Mouse (Mus musculus) forebrain, embryonic 13.5 days (tissue): ENCODE results near the gene Zfp36l1. TPM values are rescaled to one million over a fixed set of nuclear protein-coding genes. Genes with fewer than 3 reads are reported as not detected.

Experiments
- ATAC-seq: fragments of 200-750 bp; cut with Nextera tagmentation; 2 replicates; pipeline ENCODE4 v1.8.0; 2017
- H3K27ac ChIP-seq: fragments of 300-500 bp; sonication (generic); 2 replicates; pipeline ENCODE4 v1.5.1; 2015; ENCODE audit warnings: inconsistent platforms, mild to moderate bottlenecking, moderate library complexity
- H3K27me3 ChIP-seq: fragments of 300-500 bp; sonication (generic); 2 replicates; pipeline ENCODE4 v1.6.1; 2015; ENCODE audit warnings: mild to moderate bottlenecking, inconsistent platforms
- H3K36me3 ChIP-seq: fragments of 300-500 bp; sonication (generic); 2 replicates; pipeline ENCODE4 v1.6.1; 2015; ENCODE audit warnings: mild to moderate bottlenecking, inconsistent platforms; ENCODE audit not compliant: poor library complexity, severe bottlenecking
- H3K4me1 ChIP-seq: fragments of 300-500 bp; sonication (generic); 2 replicates; pipeline ENCODE4 v1.6.1; 2015; ENCODE audit warnings: inconsistent platforms
- H3K4me2 ChIP-seq: fragments of 300-500 bp; sonication (generic); 2 replicates; pipeline ENCODE4 v1.6.1; 2015; ENCODE audit warnings: inconsistent platforms, mild to moderate bottlenecking, moderate library complexity
- H3K4me3 ChIP-seq: fragments of 300-500 bp; sonication (generic); 2 replicates; pipeline ENCODE4 v1.5.1; 2015; ENCODE audit warnings: mild to moderate bottlenecking, inconsistent platforms
- H3K9ac ChIP-seq: fragments of 300-500 bp; sonication (generic); 2 replicates; pipeline ENCODE4 v1.6.1; 2015; ENCODE audit warnings: mild to moderate bottlenecking, inconsistent platforms
- H3K9me3 ChIP-seq: fragments of 300-500 bp; sonication (generic); replicated peaks from 2 replicates; pipeline ENCODE4 v1.6.1; 2016; ENCODE audit warnings: inconsistent platforms
- WGBS: fragments of 180-500 bp; shearing (Covaris S2); methylation state at CpG from one replicate; pipeline ENCODE4 v1.1.7; 2015; 5-methylcytosine and 5-hydroxymethylcytosine counted together
- polyA plus RNA-seq: library from polyadenylated mRNA; unstranded; fragments of >200 nt; fragmentation: Nextera tagmentation; extraction: Ambion mirVana; gene quantifications from 2 replicates; pipeline ENCODE4 v1.2.1, GENCODE M21; 2015

Gene Zfp36l1
- polyA plus RNA-seq, 1 experiment from 2014 or later: 52.6 TPM

- Histone ChIP-seq H3K36me3 (no peaks in the 10 kb centered on the region), H3K9me3 (no peaks in the 10 kb centered on the region), H3K4me1 (no peaks in the 10 kb centered on the region), H3K27me3 (no peaks in the 10 kb centered on the region), H3K9ac (no peak overlapping the region), H3K4me2 (no peak overlapping the region), H3K4me3 (no peak overlapping the region), H3K27ac (no peak overlapping the region)
- ATAC-seq: no peak
- WGBS: 87% methylated on average over 4 of the region's 4 CpGs
These were observed 32.9 kb downstream of the Zfp36l1 start for GRCm38 (mm10) chr12:80079937-80080336.

DNA sequence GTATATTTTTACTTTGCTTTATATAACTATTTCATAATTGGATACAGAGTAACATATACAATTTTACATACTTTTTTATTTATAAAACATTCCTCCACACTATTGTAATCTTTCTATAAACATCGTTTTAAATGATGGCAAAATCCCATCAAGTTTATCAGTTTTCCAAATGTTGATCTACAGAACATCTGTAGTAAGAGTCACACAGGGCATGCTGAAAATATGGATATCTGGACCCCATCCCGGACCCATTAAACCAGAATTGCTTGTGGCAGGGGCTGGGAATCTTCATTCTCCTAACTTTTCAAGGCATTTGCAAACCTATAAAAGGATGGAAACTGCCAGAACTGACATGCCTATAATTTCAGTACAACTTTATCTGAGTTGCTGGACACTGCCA is 38.5 kb downstream of the Zfp36l1 start:
- no peak for ATAC-seq
- WGBS: 92% methylated on average over 2 of the region's 2 CpGs
- Histone ChIP-seq H3K36me3 (no peaks in the 10 kb centered on the region), H3K9ac (no peak overlapping the region), H3K9me3 (no peaks in the 10 kb centered on the region), H3K4me3 (no peak overlapping the region), H3K27me3 (no peaks in the 10 kb centered on the region), H3K27ac (no peak overlapping the region), H3K4me1 (peaks cover 25% of the 10 kb centered on the region), H3K4me2 (no peak overlapping the region)

- Histone ChIP-seq H3K27ac (peak overlapping the region; percentile 40; the same call in 1 of the 2 replicates), H3K9ac (no peak overlapping the region), H3K4me2 (no peak overlapping the region), H3K9me3 (no peaks in the 10 kb centered on the region), H3K36me3 (no peaks in the 10 kb centered on the region), H3K27me3 (no peaks in the 10 kb centered on the region), H3K4me1 (peaks cover 33% of the 10 kb centered on the region), H3K4me3 (no peak overlapping the region)
- ATAC-seq: peak; percentile 83
- 7% methylated on average over 8 of the region's 8 CpGs for WGBS
These were observed 42.1 kb downstream of the Zfp36l1 start for GRCm38 (mm10) chr12:80070534-80071287.

- Histone ChIP-seq H3K4me2 (no peak overlapping the region), H3K27me3 (no peaks in the 10 kb centered on the region), H3K27ac (no peak overlapping the region), H3K9ac (no peak overlapping the region), H3K36me3 (no peaks in the 10 kb centered on the region), H3K4me1 (peaks cover 46% of the 10 kb centered on the region), H3K9me3 (no peaks in the 10 kb centered on the region), H3K4me3 (no peak overlapping the region)
- no peak for ATAC-seq
- 69% methylated on average over 3 of the region's 3 CpGs for WGBS
These were observed 43.8 kb downstream of the Zfp36l1 start for GRCm38 (mm10) chr12:80069040-80069439.

DNA sequence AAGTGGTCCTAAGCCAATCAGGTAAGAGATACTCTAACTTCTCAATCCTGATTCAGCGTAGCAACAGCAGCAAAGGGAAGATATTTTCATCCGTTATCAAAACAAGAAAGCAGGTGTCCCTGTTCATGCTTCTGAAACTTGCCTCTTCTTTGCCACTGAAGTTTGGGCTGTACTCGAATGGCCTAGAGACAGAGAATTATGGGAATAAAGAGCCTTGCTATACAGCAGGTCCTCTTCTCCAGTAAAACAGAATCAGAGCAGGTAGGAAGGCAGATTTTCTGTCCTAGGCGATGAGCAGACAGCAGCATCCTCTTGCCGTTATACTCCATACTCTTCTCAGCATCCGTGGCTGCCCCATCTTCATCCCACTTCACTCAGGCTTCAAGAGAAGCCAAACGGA is 44.8 kb downstream of the Zfp36l1 start:
- ATAC-seq: no peak
- no peaks in the 10 kb centered on the region for H3K36me3 ChIP-seq
- 72% methylated on average over 7 of the region's 7 CpGs for WGBS
- no peaks in the 10 kb centered on the region for H3K27me3 ChIP-seq
- peaks cover 56% of the 10 kb centered on the region for H3K4me1 ChIP-seq
- no peaks in the 10 kb centered on the region for H3K9me3 ChIP-seq
- no peak overlapping the region for H3K27ac ChIP-seq
- H3K9ac ChIP-seq: no peak overlapping the region
- H3K4me2 ChIP-seq: no peak overlapping the region
- no peak overlapping the region for H3K4me3 ChIP-seq

GRCm38 (mm10) chr12:80065049-80065448 is 47.8 kb downstream of the Zfp36l1 start:
- Histone ChIP-seq H3K27me3 (no peaks in the 10 kb centered on the region), H3K9ac (no peak overlapping the region), H3K4me3 (no peak overlapping the region), H3K4me2 (no peak overlapping the region), H3K9me3 (no peaks in the 10 kb centered on the region), H3K4me1 (peaks cover 68% of the 10 kb centered on the region), H3K27ac (peak overlapping the region; percentile 97), H3K36me3 (no peaks in the 10 kb centered on the region)
- ATAC-seq: no peak
- 63% methylated on average over 8 of the region's 8 CpGs for WGBS

DNA sequence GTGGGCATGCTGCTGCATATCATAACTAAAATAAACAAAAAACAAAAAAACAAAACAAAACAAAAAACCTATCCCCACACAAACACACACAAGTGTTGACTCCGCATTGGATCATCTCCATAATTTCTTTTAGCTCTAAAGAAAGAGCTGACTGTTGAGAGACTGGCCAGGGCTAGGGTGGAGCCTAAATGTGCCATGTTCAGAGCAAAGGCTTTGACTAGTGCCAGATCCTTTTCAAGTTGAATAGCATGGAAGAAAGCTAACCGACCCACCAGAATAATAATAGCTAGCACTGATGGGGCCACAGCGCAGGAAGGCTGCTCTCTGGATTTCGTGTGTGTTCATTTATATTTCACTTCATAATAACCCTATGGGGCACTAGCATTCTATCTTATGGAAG is 48.5 kb downstream of the Zfp36l1 start:
- WGBS: 21% methylated on average over 4 of the region's 4 CpGs
- H3K27ac ChIP-seq: peak overlapping the region; percentile 97
- H3K4me1 ChIP-seq: peaks cover 66% of the 10 kb centered on the region
- no peaks in the 10 kb centered on the region for H3K27me3 ChIP-seq
- H3K4me3 ChIP-seq: no peak overlapping the region
- H3K4me2 ChIP-seq: no peak overlapping the region
- no peak for ATAC-seq
- no peak overlapping the region for H3K9ac ChIP-seq
- H3K36me3 ChIP-seq: no peaks in the 10 kb centered on the region
- no peaks in the 10 kb centered on the region for H3K9me3 ChIP-seq

DNA sequence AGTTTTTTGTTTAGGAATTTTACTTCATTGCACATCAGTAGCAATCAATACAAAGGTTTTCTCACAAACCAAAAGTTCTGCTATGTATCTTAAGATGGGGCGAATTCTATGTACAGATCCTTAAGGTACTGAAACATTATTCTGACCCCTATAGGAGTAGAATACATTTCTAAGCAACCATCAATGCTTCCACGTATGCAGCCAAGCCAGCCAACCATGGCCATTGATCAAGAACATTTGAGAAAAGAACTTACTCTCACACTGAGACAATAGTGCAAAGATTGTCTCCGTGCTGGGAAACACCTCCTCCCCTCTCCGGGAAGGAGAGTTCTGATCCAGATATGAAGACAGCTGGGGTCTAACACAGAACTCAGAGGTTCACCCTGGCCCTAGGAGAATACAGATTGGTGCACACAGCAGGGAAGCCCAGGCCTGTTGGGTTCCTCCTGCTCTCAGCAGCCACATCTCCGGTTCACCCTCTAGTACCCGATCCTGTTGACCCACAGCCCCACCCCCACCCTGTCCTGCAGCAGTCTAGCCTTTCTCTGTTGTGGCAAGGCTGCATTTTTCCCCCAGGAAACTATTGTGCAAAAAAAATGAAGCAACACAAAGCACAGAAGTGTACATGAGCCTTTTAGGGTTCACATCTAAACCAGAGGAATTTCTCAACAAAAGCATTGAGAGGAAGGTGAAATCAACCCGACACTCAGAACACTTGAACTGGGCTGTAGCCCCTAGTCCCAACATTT is 49.2 kb downstream of the Zfp36l1 start:
- no peak overlapping the region for H3K4me3 ChIP-seq
- no peak for ATAC-seq
- H3K4me2 ChIP-seq: 0 out of 2 replicates have a peak overlapping the region, but pooled peaks have one; percentile 39
- H3K27ac ChIP-seq: peak overlapping the region; percentile 97
- H3K27me3 ChIP-seq: no peaks in the 10 kb centered on the region
- H3K36me3 ChIP-seq: no peaks in the 10 kb centered on the region
- H3K9me3 ChIP-seq: no peaks in the 10 kb centered on the region
- WGBS: 15% methylated on average over 7 of the region's 7 CpGs
- H3K9ac ChIP-seq: no peak overlapping the region
- H3K4me1 ChIP-seq: peaks cover 59% of the 10 kb centered on the region

DNA sequence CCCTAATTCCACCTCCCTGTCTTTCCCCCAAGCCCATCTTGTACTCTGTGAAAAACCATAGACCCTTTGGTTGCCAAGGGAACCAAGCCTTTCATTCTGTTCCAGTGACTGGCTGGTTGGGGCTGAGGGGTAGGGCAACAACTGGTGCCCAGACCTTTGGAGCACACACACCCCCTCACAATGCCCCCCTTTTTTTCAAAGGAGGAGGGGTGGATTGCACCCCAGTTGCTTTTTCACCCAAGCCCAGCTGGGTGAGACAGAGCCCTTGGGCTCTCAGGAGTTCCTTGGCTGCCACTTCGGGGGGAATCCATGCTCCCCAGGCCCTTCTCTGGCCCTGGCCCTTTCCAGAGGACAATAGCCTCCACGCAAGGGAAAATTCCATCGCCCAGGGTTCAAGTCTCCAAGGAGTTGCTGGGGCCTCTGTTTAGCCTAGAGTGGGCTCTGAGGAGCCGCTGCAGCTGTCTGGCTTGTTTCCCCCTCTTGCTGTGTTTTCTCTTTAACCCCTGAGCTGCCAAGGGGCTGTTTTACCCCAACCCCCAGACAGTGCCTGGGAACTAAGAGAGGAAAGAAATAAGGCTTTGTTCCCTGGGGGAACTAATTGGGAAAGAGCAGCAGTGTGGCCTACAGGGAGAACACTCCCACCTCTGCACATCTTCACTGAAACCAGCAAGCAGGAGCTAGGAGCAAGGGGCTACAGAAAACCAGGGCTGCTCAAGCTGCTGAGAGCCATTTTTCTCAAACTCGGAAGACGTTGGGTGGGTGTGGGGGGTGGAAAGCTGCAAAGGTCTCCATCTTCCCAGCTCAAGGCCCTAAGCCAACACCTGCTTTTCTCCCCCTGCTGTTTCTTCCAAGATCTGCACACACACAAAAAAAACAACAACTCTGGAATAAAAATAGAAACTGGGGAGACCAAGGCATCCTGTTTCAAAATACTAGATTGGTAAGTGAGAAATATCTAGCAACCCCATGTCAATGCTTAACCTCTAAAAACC is 50.1 kb downstream of the Zfp36l1 start:
- Histone ChIP-seq H3K9ac (peak overlapping the region; percentile 45), H3K4me2 (peak overlapping the region; percentile 39), H3K27me3 (no peaks in the 10 kb centered on the region), H3K9me3 (no peaks in the 10 kb centered on the region), H3K4me3 (no peak overlapping the region), H3K4me1 (peaks cover 58% of the 10 kb centered on the region), H3K27ac (peak overlapping the region; percentile 97), H3K36me3 (no peaks in the 10 kb centered on the region)
- WGBS: 2% methylated on average over 6 of the region's 6 CpGs
- peak; percentile 95 for ATAC-seq

DNA sequence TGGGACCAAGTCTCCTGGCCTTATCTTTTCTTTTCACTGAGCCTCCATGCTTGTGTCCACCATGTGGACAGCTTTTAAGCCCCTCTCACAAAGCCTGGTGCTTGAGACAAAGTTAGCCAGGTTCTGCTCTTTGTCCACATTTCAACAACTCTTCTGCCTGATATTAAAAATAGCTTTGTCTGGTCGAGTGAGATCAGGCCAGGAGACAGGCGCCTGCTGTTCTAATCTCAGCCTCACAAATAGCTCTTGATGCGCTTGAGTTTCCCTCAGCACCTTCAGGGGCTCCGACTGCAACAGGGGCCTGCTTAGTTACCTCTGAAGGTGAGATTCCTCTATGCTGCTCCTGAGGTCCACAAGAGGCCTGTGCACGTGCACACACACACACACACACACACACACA is 51.0 kb downstream of the Zfp36l1 start:
- H3K4me3 ChIP-seq: no peak overlapping the region
- peak overlapping the region; percentile 39 for H3K4me2 ChIP-seq
- ATAC-seq: no peak
- H3K36me3 ChIP-seq: no peaks in the 10 kb centered on the region
- 4% methylated on average over 5 of the region's 5 CpGs for WGBS
- no peaks in the 10 kb centered on the region for H3K9me3 ChIP-seq
- 0 out of 2 replicates have a peak overlapping the region, but pooled peaks have one; percentile 40 for H3K9ac ChIP-seq
- no peaks in the 10 kb centered on the region for H3K27me3 ChIP-seq
- H3K27ac ChIP-seq: peak overlapping the region; percentile 97
- H3K4me1 ChIP-seq: peaks cover 62% of the 10 kb centered on the region

DNA sequence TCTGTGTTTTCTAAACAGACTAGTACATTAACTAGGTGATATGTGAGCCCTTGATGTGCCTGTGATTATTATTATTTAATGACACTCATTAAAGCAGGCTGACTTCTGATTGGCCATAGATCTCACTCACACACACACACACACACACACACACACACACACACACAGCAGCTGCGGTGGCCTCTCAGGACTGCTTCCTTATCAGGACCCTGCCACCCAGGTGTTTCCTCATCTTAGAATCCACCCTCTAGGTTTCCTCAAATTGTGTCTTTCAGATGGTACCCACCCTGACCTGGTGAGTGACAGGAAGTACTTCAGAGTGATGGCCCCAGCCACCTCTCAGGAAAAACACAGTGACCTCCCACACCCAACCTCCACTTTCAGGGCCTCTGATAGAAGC is 52.0 kb downstream of the Zfp36l1 start:
- ATAC-seq: no peak
- no peaks in the 10 kb centered on the region for H3K36me3 ChIP-seq
- WGBS: 63% methylated on average over 1 of the region's 1 CpGs
- H3K4me3 ChIP-seq: no peak overlapping the region
- no peaks in the 10 kb centered on the region for H3K9me3 ChIP-seq
- H3K27me3 ChIP-seq: no peaks in the 10 kb centered on the region
- H3K27ac ChIP-seq: peak overlapping the region; percentile 97
- no peak overlapping the region for H3K9ac ChIP-seq
- H3K4me2 ChIP-seq: no peak overlapping the region
- H3K4me1 ChIP-seq: peaks cover 62% of the 10 kb centered on the region
